8 mouse cellular contexts compared by ENCODE assay signal in the genomic region with DNA sequence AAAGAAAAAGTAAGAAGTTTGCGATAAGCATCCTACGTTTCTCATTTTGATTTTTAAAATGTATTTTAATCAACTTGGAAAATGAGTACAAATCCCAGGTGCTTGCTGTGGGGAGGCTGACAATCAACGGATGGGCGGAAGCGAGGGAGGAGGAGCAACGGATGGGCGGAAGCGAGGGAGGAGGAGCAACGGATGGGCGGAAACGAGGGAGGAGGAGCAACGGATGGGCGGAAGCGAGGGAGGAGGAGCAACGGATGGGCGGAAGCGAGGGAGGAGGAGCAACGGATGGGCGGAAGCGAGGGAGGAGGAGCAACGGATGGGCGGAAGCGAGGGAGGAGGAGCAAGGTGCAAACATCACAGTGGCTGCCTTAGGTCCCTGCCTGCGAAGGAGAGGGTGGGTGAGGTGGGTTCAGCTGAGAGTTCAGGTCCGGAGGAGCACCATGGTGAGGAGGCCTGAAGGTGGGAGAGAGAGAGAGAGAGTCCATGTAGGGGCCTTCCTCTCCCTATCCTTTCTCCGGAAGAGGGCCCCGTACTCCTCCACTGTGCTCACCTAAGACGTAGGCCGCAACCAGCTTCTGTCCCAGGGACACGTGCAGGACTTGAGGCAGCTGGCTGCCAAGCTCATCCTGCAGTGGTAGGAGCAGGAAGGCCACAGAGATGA. TPM values are rescaled to one million over a fixed set of nuclear protein-coding genes. Genes with fewer than 3 reads are reported as not detected.
DNase-seq lines count a peak whose midpoint lies in the region; ATAC-seq and TF ChIP-seq lines count a peak whose summit lies in the region.

No protein-coding gene starts in this region.

- H3K9ac ChIP-seq in hindbrain, embryonic 12.5 days = no peak overlapping the region
- no peak overlapping the region for H3K9ac ChIP-seq in lung, postnatal 0 days (replicated peaks; ENCODE audit: low read depth)

- H3K27ac ChIP-seq in hindbrain, embryonic 12.5 days = no peak overlapping the region
- no peak overlapping the region for H3K27ac ChIP-seq in lung, postnatal 0 days (ENCODE audit: low read length)

- H3K27me3 ChIP-seq in erythroblast, embryonic 14.5 days (ENCODE audit: control insufficient read depth) = no peaks in the 10 kb centered on the region
- no peaks in the 10 kb centered on the region for H3K27me3 ChIP-seq in hindbrain, embryonic 12.5 days
- H3K27me3 ChIP-seq in lung, postnatal 0 days (replicated peaks; ENCODE audit: insufficient read depth, low read length) = no peaks in the 10 kb centered on the region

- peaks cover 24% of the 10 kb centered on the region for H3K36me3 ChIP-seq in erythroblast, embryonic 14.5 days (ENCODE audit: control insufficient read depth)
- H3K36me3 ChIP-seq in hindbrain, embryonic 12.5 days = peaks cover 8% of the 10 kb centered on the region; the same call in 1 of the 2 replicates
- no peaks in the 10 kb centered on the region for H3K36me3 ChIP-seq in lung, postnatal 0 days (ENCODE audit: insufficient read depth, low read length)

- peak overlapping the region; percentile 13; the same call in 1 of the 2 replicates for H3K4me2 ChIP-seq in hindbrain, embryonic 12.5 days (replicated peaks)
- H3K4me2 ChIP-seq in lung, postnatal 0 days (replicated peaks; ENCODE audit: low read depth, low read length) = no peak overlapping the region

- no peak for TF ChIP-seq EP300 in lung, postnatal 0 days (IDR thresholded peaks at IDR 0.05)

- peaks cover 47% of the 10 kb centered on the region for H3K4me1 ChIP-seq in erythroblast, embryonic 14.5 days (ENCODE audit: control insufficient read depth)
- H3K4me1 ChIP-seq in hindbrain, embryonic 12.5 days = peaks cover 19% of the 10 kb centered on the region
- no peaks in the 10 kb centered on the region for H3K4me1 ChIP-seq in lung, postnatal 0 days (ENCODE audit: insufficient read depth, low read depth, low read length)

- ATAC-seq in erythroblast, adult 5-6 weeks (replicated peaks; ENCODE audit: low FRiP score, poor library complexity, severe bottlenecking) = no peak
- no peak for ATAC-seq in hindbrain, embryonic 12.5 days (ENCODE audit: low FRiP score)
- ATAC-seq in lung, postnatal 0 days = no peak

- DNase-seq in CD8-positive naive resting alpha-beta T cell, adult 2 months (ENCODE audit: low read depth in 2 of 2, low spot score in 2 of 2) = peak; percentile 35
- DNase-seq in lung, postnatal 0 days (ENCODE audit: low spot score) = peak; percentile 34
- peak; percentile 48 for DNase-seq in thymus, postnatal 14 days
- no peak for DNase-seq in layer of hippocampus, adult 8-10 months (ENCODE audit: low spot score in 2 of 2)
- no peak for DNase-seq in urinary bladder, adult 2 months (ENCODE audit: low spot score)

- TF ChIP-seq CTCF in lung, postnatal 0 days (IDR thresholded peaks at IDR 0.05) = no peak

- peaks cover 3% of the 10 kb centered on the region; the same call in 1 of the 2 replicates for H3K9me3 ChIP-seq in erythroblast, embryonic 14.5 days (ENCODE audit: control insufficient read depth, low read length)
- H3K9me3 ChIP-seq in hindbrain, embryonic 12.5 days (replicated peaks) = no peaks in the 10 kb centered on the region
- H3K9me3 ChIP-seq in lung, postnatal 0 days (ENCODE audit: low read length) = no peaks in the 10 kb centered on the region

- WGBS in hindbrain, embryonic 12.5 days = 37% methylated on average over 26 of the region's 30 CpGs
- WGBS in lung, postnatal 0 days = 42% methylated on average over 23 of the region's 30 CpGs

- H3K4me3 ChIP-seq in erythroblast, embryonic 14.5 days (replicated peaks) = peak overlapping the region; percentile 19
- H3K4me3 ChIP-seq in hindbrain, embryonic 12.5 days = no peak overlapping the region
- no peak overlapping the region for H3K4me3 ChIP-seq in lung, postnatal 0 days (ENCODE audit: low read depth, low read length)

RNA-seq across cellular contexts. Expression of a gene that starts 4.1 kb away (rescaled TPM):
- 105 and 109 TPM in 2 replicates for polyA plus RNA-seq in erythroblast, embryonic 14.5 days (2012)
- total RNA-seq in erythroblast, adult 5-6 weeks (2015; ENCODE audit: low replicate concordance) = 18.6 and 37.2 TPM in 2 replicates
- total RNA-seq in erythroblast, adult 5-6 weeks (2017; ENCODE audit: low replicate concordance) = 0.43 TPM in 1 of 2 replicates, not detected in the other
- polyA plus RNA-seq in hindbrain, embryonic 12.5 days (2016; fragmentation: Nextera tagmentation; extraction: Ambion mirVana) = 38.7 and 40.0 TPM in 2 replicates
- 32.1 and 33.7 TPM in 2 replicates for polyA plus RNA-seq in lung, postnatal 0 days (2015; fragmentation: Nextera tagmentation; extraction: Ambion mirVana)
- 10 to 100 TPM; 19.2 to 28.5 (median 26.2) TPM for total RNA-seq in layer of hippocampus, adult 8-10 months (2022)
- polyA plus RNA-seq in urinary bladder, adult 2 months (2012; rRNA removed) = 30.9 and 38.7 TPM in 2 replicates

RNA-seq across cellular contexts. Expression of a gene that starts 16.9 kb away (rescaled TPM):
- 0.10 and 0.22 TPM in 2 replicates for polyA plus RNA-seq in erythroblast, embryonic 14.5 days (2012)
- total RNA-seq in erythroblast, adult 5-6 weeks (2015; ENCODE audit: low replicate concordance) = not detected in 2 replicates
- total RNA-seq in erythroblast, adult 5-6 weeks (2017; ENCODE audit: low replicate concordance) = not detected in 2 replicates
- polyA plus RNA-seq in hindbrain, embryonic 12.5 days (2016; fragmentation: Nextera tagmentation; extraction: Ambion mirVana) = 66.6 and 82.5 TPM in 2 replicates
- polyA plus RNA-seq in lung, postnatal 0 days (2015; fragmentation: Nextera tagmentation; extraction: Ambion mirVana) = 86.6 and 101 TPM in 2 replicates
- 1 to 10 TPM; 7.2 to 9.6 (median 8.9) TPM for total RNA-seq in layer of hippocampus, adult 8-10 months (2022)
- 305 and 309 TPM in 2 replicates for polyA plus RNA-seq in urinary bladder, adult 2 months (2012; rRNA removed)

RNA-seq across cellular contexts. Expression of a gene that starts 27.1 kb away (rescaled TPM):
- polyA plus RNA-seq in erythroblast, embryonic 14.5 days (2012) = 9.2 and 10.1 TPM in 2 replicates
- 11.9 and 16.5 TPM in 2 replicates for total RNA-seq in erythroblast, adult 5-6 weeks (2015; ENCODE audit: low replicate concordance)
- total RNA-seq in erythroblast, adult 5-6 weeks (2017; ENCODE audit: low replicate concordance) = 11.8 and 13.7 TPM in 2 replicates
- polyA plus RNA-seq in hindbrain, embryonic 12.5 days (2016; fragmentation: Nextera tagmentation; extraction: Ambion mirVana) = 3.3 and 3.4 TPM in 2 replicates
- polyA plus RNA-seq in lung, postnatal 0 days (2015; fragmentation: Nextera tagmentation; extraction: Ambion mirVana) = 0.33 and 0.87 TPM in 2 replicates
- total RNA-seq in layer of hippocampus, adult 8-10 months (2022) = 10 to 100 TPM; 12.5 to 21.7 (median 15.9) TPM
- polyA plus RNA-seq in urinary bladder, adult 2 months (2012; rRNA removed) = 0.48 and 0.68 TPM in 2 replicates

RNA-seq across cellular contexts. Expression of a gene that starts 32.1 kb away (rescaled TPM):
- polyA plus RNA-seq in erythroblast, embryonic 14.5 days (2012) = not detected in 2 replicates
- not detected in 2 replicates for total RNA-seq in erythroblast, adult 5-6 weeks (2015; ENCODE audit: low replicate concordance)
- total RNA-seq in erythroblast, adult 5-6 weeks (2017; ENCODE audit: low replicate concordance) = not detected in 2 replicates
- 0.23 and 0.25 TPM in 2 replicates for polyA plus RNA-seq in hindbrain, embryonic 12.5 days (2016; fragmentation: Nextera tagmentation; extraction: Ambion mirVana)
- 0.19 and 0.51 TPM in 2 replicates for polyA plus RNA-seq in lung, postnatal 0 days (2015; fragmentation: Nextera tagmentation; extraction: Ambion mirVana)
- total RNA-seq in layer of hippocampus, adult 8-10 months (2022) = under 1 TPM; 0.22 to 0.69 (median 0.34) TPM
- 0.81 and 0.94 TPM in 2 replicates for polyA plus RNA-seq in urinary bladder, adult 2 months (2012; rRNA removed)

RNA-seq across cellular contexts. Expression of a gene that starts 32.2 kb away (rescaled TPM):
- polyA plus RNA-seq in erythroblast, embryonic 14.5 days (2012) = 6.3 and 7.1 TPM in 2 replicates
- 9.0 and 27.2 TPM in 2 replicates for total RNA-seq in erythroblast, adult 5-6 weeks (2015; ENCODE audit: low replicate concordance)
- 10.6 and 13.9 TPM in 2 replicates for total RNA-seq in erythroblast, adult 5-6 weeks (2017; ENCODE audit: low replicate concordance)
- 32.4 and 34.3 TPM in 2 replicates for polyA plus RNA-seq in hindbrain, embryonic 12.5 days (2016; fragmentation: Nextera tagmentation; extraction: Ambion mirVana)
- 47.4 and 50.7 TPM in 2 replicates for polyA plus RNA-seq in lung, postnatal 0 days (2015; fragmentation: Nextera tagmentation; extraction: Ambion mirVana)
- 10 to 100 TPM; 18.8 to 26.8 (median 22.5) TPM for total RNA-seq in layer of hippocampus, adult 8-10 months (2022)
- polyA plus RNA-seq in urinary bladder, adult 2 months (2012; rRNA removed) = 17.4 and 19.6 TPM in 2 replicates

Comparison
In these comparisons a context has a peak if more than half of its experiments do, and no peak if none do; other contexts are left out.
1. DNase-seq: peak in CD8-positive naive resting alpha-beta T cell, adult 2 months (2 of 2), lung, postnatal 0 days (single experiment) and thymus, postnatal 14 days (single experiment); none in layer of hippocampus, adult 8-10 months (0 of 2) and urinary bladder, adult 2 months (single experiment).
2. RNA of a gene that starts 16.9 kb away (polyA plus RNA-seq): 305 to 309 TPM in urinary bladder, adult 2 months, 86.6 to 101 TPM in lung, postnatal 0 days and 66.6 to 82.5 TPM in hindbrain, embryonic 12.5 days; 0.10 to 0.22 TPM in erythroblast, embryonic 14.5 days; every median in the first group is over 10 times any median in the second.